Mouse (Mus musculus) olfactory bulb, adult 2 months (tissue): ENCODE measurements around the gene Traf3ip3. TPM values are rescaled to one million over a fixed set of nuclear protein-coding genes. Genes with fewer than 3 reads are reported as not detected.

Source experiments
- H3K27ac ChIP-seq: fragments of 200-500 bp; 2 replicates; pipeline ENCODE4 v1.5.1; 2012; ENCODE audit warnings: low read depth, low read length; ENCODE audit not compliant: insufficient read depth
- H3K4me1 ChIP-seq: fragments of 200-500 bp; 2 replicates; pipeline ENCODE4 v1.6.1; 2012; ENCODE audit warnings: low read length; ENCODE audit not compliant: control insufficient read depth, insufficient read depth
- H3K4me3 ChIP-seq: fragments of 200-500 bp; 2 replicates; pipeline ENCODE4 v1.5.1; 2012; ENCODE audit warnings: mild to moderate bottlenecking, low read depth, low read length, moderate library complexity; ENCODE audit not compliant: insufficient read depth
- CTCF ChIP-seq: fragments of 200-500 bp; IDR thresholded peaks from 2 replicates; pipeline ENCODE4 v1.5.1; 2012; ENCODE audit warnings: low read depth, mild to moderate bottlenecking, low read length, moderate library complexity; ENCODE audit not compliant: insufficient read depth
- POLR2A ChIP-seq: fragments of 200-500 bp; IDR thresholded peaks from 2 replicates; pipeline ENCODE4 v1.6.1; 2012; ENCODE audit warnings: mild to moderate bottlenecking, low read depth, low read length, moderate library complexity; ENCODE audit not compliant: insufficient read depth
- WGBS: fragments of 180-500 bp; shearing (Covaris S2); methylation state at CpG from one replicate; pipeline ENCODE4 v1.1.7; 2018; 5-methylcytosine and 5-hydroxymethylcytosine counted together
- polyA plus RNA-seq: library from polyadenylated mRNA; stranded (reverse); fragments of >200 nt; gene quantifications from 2 replicates; pipeline ENCODE4 v1.2.4, GENCODE M21; 2012; ENCODE audit warnings: low replicate concordance; ENCODE audit not compliant: missing spikeins, insufficient read depth, insufficient read length

Traf3ip3 gene
- polyA plus RNA-seq, 1 experiment: not detected

DNA sequence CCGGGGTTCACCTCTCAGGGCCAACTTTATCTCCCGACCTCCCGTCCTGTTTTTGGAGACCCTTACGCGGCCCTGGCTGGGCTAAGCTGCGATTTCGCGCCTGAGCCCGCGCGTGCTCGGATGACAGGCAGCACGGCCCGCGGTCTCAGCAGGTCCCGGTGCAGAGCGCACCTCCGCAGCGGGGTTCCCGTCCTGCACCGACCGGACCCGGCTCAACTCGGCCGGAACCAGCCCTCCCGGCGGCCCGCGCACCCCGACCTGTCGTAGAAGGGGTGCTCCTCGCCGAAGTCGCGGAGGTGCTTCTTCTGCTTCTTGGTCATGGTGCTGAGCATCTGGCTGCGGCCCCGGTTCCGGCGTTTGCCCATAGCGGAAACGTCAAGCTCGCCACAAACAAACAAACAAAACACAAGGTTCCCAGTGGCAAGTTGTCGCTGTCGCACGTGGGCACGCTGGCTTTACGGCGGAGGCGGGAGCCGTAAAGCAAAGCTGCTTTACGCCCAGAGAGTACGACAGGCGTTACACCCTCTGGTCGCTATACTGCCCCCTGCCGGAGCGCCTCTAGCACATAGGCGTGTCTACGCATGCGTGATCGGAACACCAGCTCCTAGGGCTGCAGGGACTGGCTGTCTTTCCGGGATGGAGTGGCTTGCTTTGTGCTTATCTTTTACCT, 71.6 kb downstream of the Traf3ip3 start, which contains the start of gene Diexf:
Gene Diexf, minus strand, starts transcription at position 487 of the 670 bp plus-strand sequence.
- H3K27ac ChIP-seq: peak within 1 kb of the TSS; percentile 66
- under 1% methylated on average over 61 of the region's 61 CpGs for WGBS
- TF ChIP-seq CTCF (peak; percentile 92), POLR2A (peak; percentile 79)

GRCm38 (mm10) chr1:193129321-193129720, 72.2 kb downstream of the Traf3ip3 start:
- peak overlapping the region; percentile 91 for H3K4me3 ChIP-seq
- peaks cover 7% of the 10 kb centered on the region; the same call in 1 of the 2 replicates for H3K4me1 ChIP-seq
- H3K27ac ChIP-seq: no peak overlapping the region
- WGBS: 12% methylated on average over 5 of the region's 5 CpGs
- TF ChIP-seq CTCF (no peak), POLR2A (no peak)

More for the DNA sequence above, 71.6 kb downstream of the Traf3ip3 start, which contains the start of gene Diexf:
- peak within 1 kb of the TSS; percentile 91 for H3K4me3 ChIP-seq
- peaks cover 7% of the 10 kb centered on the region; the same call in 1 of the 2 replicates for H3K4me1 ChIP-seq

GRCm38 (mm10) chr1:193128055-193128454, 73.4 kb downstream of the Traf3ip3 start:
- TF ChIP-seq CTCF (no peak), POLR2A (no peak)
- H3K27ac ChIP-seq: no peak overlapping the region
- WGBS: 71% methylated on average over 6 of the region's 6 CpGs
- peaks cover 11% of the 10 kb centered on the region for H3K4me1 ChIP-seq
- H3K4me3 ChIP-seq: no peak overlapping the region

GRCm38 (mm10) chr1:193125835-193126234, 75.7 kb downstream of the Traf3ip3 start:
- 45% methylated on average over 4 of the region's 4 CpGs for WGBS
- no peak for TF ChIP-seq CTCF
- TF ChIP-seq POLR2A: no peak
- Histone ChIP-seq H3K4me3 (no peak overlapping the region), H3K4me1 (peaks cover 21% of the 10 kb centered on the region), H3K27ac (no peak overlapping the region)

Other genes with a start within 250 kb of the Traf3ip3 start
- not detected in 2 replicates for gene Syt14, start 165.9 kb downstream of the Traf3ip3 start, polyA plus RNA-seq
- 406 TPM in 1 of 2 replicates, not detected in the other for gene Diexf, start 71.4 kb downstream of the Traf3ip3 start, polyA plus RNA-seq
- not detected in 2 replicates for gene Irf6, start 48.6 kb downstream of the Traf3ip3 start, polyA plus RNA-seq
- not detected in 2 replicates for gene A130010J15Rik, start 33.7 kb downstream of the Traf3ip3 start, polyA plus RNA-seq
- gene Lamb3, start 6.0 kb upstream of the Traf3ip3 start, polyA plus RNA-seq: not detected in 2 replicates
- not detected in 2 replicates for gene Hsd11b1, start 62.4 kb upstream of the Traf3ip3 start, polyA plus RNA-seq
- not detected in 2 replicates for gene G0s2, start 71.5 kb upstream of the Traf3ip3 start, polyA plus RNA-seq
- gene Camk1g, start 168.6 kb upstream of the Traf3ip3 start, polyA plus RNA-seq: not detected in 2 replicates